Mouse (Mus musculus) megakaryocyte, embryonic 14.5 days (primary cell): ENCODE results near the gene Stx8.

Source experiments
- FLI1 ChIP-seq: IDR thresholded peaks from 2 replicates; pipeline ENCODE4 v1.6.1; 2012; ENCODE audit warnings: low read length, inconsistent platforms, mixed read lengths
- GATA1 ChIP-seq: IDR thresholded peaks from 3 replicates; pipeline ENCODE4 v1.6.1; 2012; ENCODE audit warnings: mixed read lengths, low read length, inconsistent platforms, borderline replicate concordance

DNA sequence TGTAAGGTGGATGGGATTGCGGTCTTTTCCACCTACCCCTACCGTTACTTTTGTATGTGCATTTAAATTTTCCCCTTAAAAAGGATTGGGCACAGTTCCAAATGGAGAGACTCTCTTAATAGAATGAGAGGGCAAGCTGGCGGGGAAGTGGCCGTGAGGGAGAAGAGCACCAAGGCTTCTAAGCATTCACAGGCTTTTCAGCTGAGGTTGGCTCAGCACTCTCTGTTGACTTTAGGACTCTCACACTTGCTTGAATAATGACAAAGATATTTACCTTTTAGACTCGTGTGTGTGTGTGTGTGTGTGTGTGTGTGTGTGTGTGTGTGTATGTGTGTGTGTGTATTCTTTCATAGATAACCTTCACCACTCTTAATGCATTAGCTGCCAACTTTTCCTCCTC lies 105.8 kb downstream of the Stx8 start:
- TF ChIP-seq FLI1 (no peak), GATA1 (no peak)
